Mouse (Mus musculus) thymus, postnatal 14 days (tissue): ENCODE data around the gene Capn3.
A peak's percentile ranks its signal among the peaks of the same experiment; 100 is the strongest.

Experiments used
- DNase-seq: peaks from one replicate; pipeline ENCODE4 v3.0.0; 2021

Gene Capn3

GRCm38 (mm10) chr2:120455719-120456118, at the start of gene Capn3:
Capn3 (plus strand) TSS chr2:120456019.
- DNase-seq: no peak

- no peak for DNase-seq
These were observed 44.7 kb upstream of the Capn3 start for GRCm38 (mm10) chr2:120411096-120411628.

GRCm38 (mm10) chr2:120414113-120414512, 41.7 kb upstream of the Capn3 start:
- DNase-seq: no peak

GRCm38 (mm10) chr2:120414738-120415414, 40.9 kb upstream of the Capn3 start:
- DNase-seq: no peak

GRCm38 (mm10) chr2:120424386-120424785, 31.4 kb upstream of the Capn3 start:
- DNase-seq: peak; percentile 69

GRCm38 (mm10) chr2:120444486-120444885, 11.3 kb upstream of the Capn3 start:
- no peak for DNase-seq

GRCm38 (mm10) chr2:120446373-120446772, 9.4 kb upstream of the Capn3 start:
- DNase-seq: no peak

GRCm38 (mm10) chr2:120447306-120447705, 8.5 kb upstream of the Capn3 start:
- peak; percentile 57 for DNase-seq

- no peak for DNase-seq
These were observed 5.1 kb upstream of the Capn3 start for GRCm38 (mm10) chr2:120450724-120451123.

GRCm38 (mm10) chr2:120452600-120452999, 3.2 kb upstream of the Capn3 start:
- no peak for DNase-seq

- DNase-seq: peak; percentile 84
These were observed 832 bp upstream of the Capn3 start for GRCm38 (mm10) chr2:120454987-120455386.

GRCm38 (mm10) chr2:120460216-120460615, 4.4 kb downstream of the Capn3 start:
- DNase-seq: no peak

- DNase-seq: no peak
These were observed 7.5 kb downstream of the Capn3 start for GRCm38 (mm10) chr2:120463328-120463727.

- no peak for DNase-seq
These were observed 8.3 kb downstream of the Capn3 start for GRCm38 (mm10) chr2:120464091-120464490.

GRCm38 (mm10) chr2:120464732-120465396, 9.0 kb downstream of the Capn3 start:
- DNase-seq: no peak

GRCm38 (mm10) chr2:120465397-120465785, 9.6 kb downstream of the Capn3 start:
- DNase-seq: no peak

- DNase-seq: no peak
These were observed 12.2 kb downstream of the Capn3 start for GRCm38 (mm10) chr2:120468011-120468410.

- peak; percentile 67 for DNase-seq
These were observed 13.4 kb downstream of the Capn3 start for GRCm38 (mm10) chr2:120469220-120469619.

- no peak for DNase-seq
These were observed 13.9 kb downstream of the Capn3 start for GRCm38 (mm10) chr2:120469715-120470114.

GRCm38 (mm10) chr2:120470856-120471255, 15.0 kb downstream of the Capn3 start:
- DNase-seq: no peak

GRCm38 (mm10) chr2:120476277-120477087, 20.7 kb downstream of the Capn3 start:
- no peak for DNase-seq

GRCm38 (mm10) chr2:120478600-120478999, 22.8 kb downstream of the Capn3 start:
- DNase-seq: peak; percentile 88

GRCm38 (mm10) chr2:120481921-120482320, 26.1 kb downstream of the Capn3 start:
- no peak for DNase-seq
